Comparison of ENCODE assay signal across 13 mouse cellular contexts in the genomic region with DNA sequence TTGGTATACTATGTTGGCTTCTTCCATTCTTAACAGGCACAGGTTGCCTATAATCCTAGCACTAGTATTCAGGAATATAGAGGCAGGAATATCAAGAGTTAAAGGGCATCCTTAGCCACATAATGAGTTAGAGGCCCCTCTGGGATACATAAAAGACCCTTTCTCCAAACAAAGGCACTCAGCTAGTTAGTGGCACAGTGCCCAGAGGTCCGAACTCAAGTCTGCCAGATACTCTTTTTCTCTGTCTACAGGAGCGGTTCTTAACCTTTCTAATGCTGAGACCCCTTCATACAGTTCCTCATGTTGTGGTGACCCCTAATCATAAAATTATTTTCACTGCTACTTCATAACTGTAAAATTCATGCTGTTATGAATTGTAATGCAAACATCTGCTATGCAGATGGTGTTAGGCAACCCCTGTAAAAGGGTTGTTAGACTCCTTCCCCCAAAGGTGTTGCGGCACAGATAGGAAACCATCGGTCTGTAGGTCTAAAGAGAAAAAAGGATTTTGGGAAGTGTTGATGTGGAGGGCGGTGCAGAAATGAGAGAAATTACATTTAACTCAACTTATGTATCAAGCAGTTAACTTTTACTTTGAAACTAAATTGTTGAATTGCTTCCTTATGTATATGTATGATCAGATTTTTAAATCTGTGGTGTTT. TPM values are rescaled to one million over a fixed set of nuclear protein-coding genes. Genes with fewer than 3 reads are reported as not detected.
DNase-seq lines count a peak whose midpoint lies in the region; ATAC-seq and TF ChIP-seq lines count a peak whose summit lies in the region.
"Had no signal": no experiment of that assay in that cellular context is flagged by ENCODE, and none has a peak within 500 bp of the region (broad histone marks: within the 10 kb centered on the region; RNA-seq: fewer than 3 reads in every experiment).

No protein-coding gene starts in this region.

- H3K27me3 ChIP-seq in intestine, embryonic 14.5 days (replicated peaks; ENCODE audit: control insufficient read depth, insufficient read depth, low read length): no peaks in the 10 kb centered on the region
- no peaks in the 10 kb centered on the region for H3K27me3 ChIP-seq in intestine, postnatal 0 days (replicated peaks; ENCODE audit: control insufficient read depth, insufficient read depth, low read length)
- H3K27me3 ChIP-seq in forebrain, postnatal 0 days (ENCODE audit: insufficient read depth, low read length): no peaks in the 10 kb centered on the region
- H3K27me3 ChIP-seq in neural tube, embryonic 13.5 days: no peaks in the 10 kb centered on the region
- no peaks in the 10 kb centered on the region for H3K27me3 ChIP-seq in stomach, postnatal 0 days (ENCODE audit: control insufficient read depth, insufficient read depth, low read length)
- H3K27me3 ChIP-seq: midbrain, embryonic 12.5 days had no signal

- H3K4me1 ChIP-seq in intestine, embryonic 14.5 days (replicated peaks; ENCODE audit: control insufficient read depth, insufficient read depth, low read length): peaks cover 9% of the 10 kb centered on the region
- H3K4me1 ChIP-seq in intestine, postnatal 0 days (replicated peaks; ENCODE audit: control insufficient read depth, insufficient read depth, low read length): no peaks in the 10 kb centered on the region
- H3K4me1 ChIP-seq in forebrain, postnatal 0 days (ENCODE audit: insufficient read depth): no peaks in the 10 kb centered on the region
- H3K4me1 ChIP-seq in neural tube, embryonic 13.5 days (replicated peaks): peaks cover 31% of the 10 kb centered on the region
- no peaks in the 10 kb centered on the region for H3K4me1 ChIP-seq in stomach, postnatal 0 days (replicated peaks; ENCODE audit: control insufficient read depth, insufficient read depth)

- no peak overlapping the region for H3K4me3 ChIP-seq in intestine, embryonic 14.5 days (ENCODE audit: low read depth, low read length)
- no peak overlapping the region for H3K4me3 ChIP-seq in intestine, postnatal 0 days (ENCODE audit: low read depth, low read length)
- H3K4me3 ChIP-seq in forebrain, postnatal 0 days (ENCODE audit: low read depth, low read length): no peak overlapping the region
- 0 out of 2 replicates have a peak overlapping the region, but pooled peaks have one; percentile 12 for H3K4me3 ChIP-seq in neural tube, embryonic 13.5 days
- H3K4me3 ChIP-seq in stomach, postnatal 0 days (ENCODE audit: low read depth, low read length): no peak overlapping the region
- H3K4me3 ChIP-seq: midbrain, embryonic 12.5 days had no signal

- peaks cover 38% of the 10 kb centered on the region for H3K36me3 ChIP-seq in intestine, embryonic 14.5 days (ENCODE audit: control insufficient read depth, insufficient read depth, low read length)
- peaks cover 5% of the 10 kb centered on the region; the same call in 1 of the 2 replicates for H3K36me3 ChIP-seq in intestine, postnatal 0 days (ENCODE audit: control insufficient read depth, insufficient read depth)
- H3K36me3 ChIP-seq in forebrain, postnatal 0 days (ENCODE audit: insufficient read depth): peaks cover 9% of the 10 kb centered on the region
- H3K36me3 ChIP-seq in neural tube, embryonic 13.5 days: peaks cover 21% of the 10 kb centered on the region
- H3K36me3 ChIP-seq in stomach, postnatal 0 days (ENCODE audit: control insufficient read depth, insufficient read depth, low read length): no peaks in the 10 kb centered on the region

- TF ChIP-seq CTCF in intestine, postnatal 0 days (IDR thresholded peaks at IDR 0.05; ENCODE audit: low read depth): no peak
- no peak for TF ChIP-seq CTCF in forebrain, postnatal 0 days (IDR thresholded peaks at IDR 0.05; ENCODE audit: low read depth)
- TF ChIP-seq CTCF in stomach, postnatal 0 days (IDR thresholded peaks at IDR 0.05; ENCODE audit: low read depth): no peak

- peak overlapping the region; percentile 4; the same call in 1 of the 2 replicates for H3K4me2 ChIP-seq in intestine, embryonic 14.5 days (ENCODE audit: low read length)
- H3K4me2 ChIP-seq in intestine, postnatal 0 days (replicated peaks; ENCODE audit: low read depth): no peak overlapping the region
- no peak overlapping the region; the same call in 1 of the 2 replicates for H3K4me2 ChIP-seq in forebrain, postnatal 0 days (ENCODE audit: low read depth)
- peak overlapping the region; percentile 43 for H3K4me2 ChIP-seq in neural tube, embryonic 13.5 days
- no peak overlapping the region for H3K4me2 ChIP-seq in stomach, postnatal 0 days (replicated peaks; ENCODE audit: low read depth)
- H3K4me2 ChIP-seq: midbrain, embryonic 12.5 days had no signal

- no peak overlapping the region for H3K9ac ChIP-seq in intestine, embryonic 14.5 days (ENCODE audit: low read length)
- H3K9ac ChIP-seq in intestine, postnatal 0 days (ENCODE audit: low read depth, low read length): no peak overlapping the region
- no peak overlapping the region; the same call in 1 of the 2 replicates for H3K9ac ChIP-seq in forebrain, postnatal 0 days
- H3K9ac ChIP-seq in neural tube, embryonic 13.5 days: no peak overlapping the region
- H3K9ac ChIP-seq in stomach, postnatal 0 days (ENCODE audit: low read length): no peak overlapping the region
- H3K9ac ChIP-seq: midbrain, embryonic 12.5 days had no signal

- TF ChIP-seq EP300 in stomach, postnatal 0 days (optimal IDR thresholded peaks at IDR 0.05): no peak

- no peak for ATAC-seq in intestine, embryonic 14.5 days (replicated peaks; ENCODE audit: low FRiP score, low TSS enrichment, low read depth)
- ATAC-seq in intestine, postnatal 0 days: no peak
- ATAC-seq in forebrain, postnatal 0 days: 0 out of 2 replicates have a peak, but pooled peaks have one; percentile 23
- ATAC-seq in neural tube, embryonic 13.5 days (ENCODE audit: low read depth): peak; percentile 76; the same call in 1 of the 2 replicates
- ATAC-seq in stomach, postnatal 0 days (ENCODE audit: low FRiP score, low TSS enrichment): no peak

- 71% methylated on average over 5 of the region's 5 CpGs for WGBS in intestine, embryonic 14.5 days
- WGBS in intestine, postnatal 0 days: 72% methylated on average over 5 of the region's 5 CpGs
- WGBS in forebrain, postnatal 0 days: 20% methylated on average over 5 of the region's 5 CpGs
- 31% methylated on average over 5 of the region's 5 CpGs for WGBS in neural tube, embryonic 13.5 days
- 60% methylated on average over 5 of the region's 5 CpGs for WGBS in stomach, postnatal 0 days

- H3K9me3 ChIP-seq in intestine, embryonic 14.5 days (ENCODE audit: control insufficient read depth, low read length): no peaks in the 10 kb centered on the region
- no peaks in the 10 kb centered on the region for H3K9me3 ChIP-seq in intestine, postnatal 0 days (ENCODE audit: control insufficient read depth)
- H3K9me3 ChIP-seq in forebrain, postnatal 0 days (ENCODE audit: low read length): no peaks in the 10 kb centered on the region
- no peaks in the 10 kb centered on the region for H3K9me3 ChIP-seq in neural tube, embryonic 13.5 days
- no peaks in the 10 kb centered on the region for H3K9me3 ChIP-seq in stomach, postnatal 0 days (ENCODE audit: control insufficient read depth, low read length)
- H3K9me3 ChIP-seq: midbrain, embryonic 12.5 days had no signal

- no peak for DNase-seq in intestine, embryonic 14.5 days (ENCODE audit: low spot score)
- DNase-seq in right cerebral cortex, postnatal 10 days (ENCODE audit: low spot score in 2 of 2): peak; percentile 61 to 69
- DNase-seq in right cerebral cortex, adult 2 months (ENCODE audit: low spot score in 2 of 2): no peak
- peak; percentile 40 for DNase-seq in forebrain, postnatal 0 days
- DNase-seq in urinary bladder, adult 18-20 months (ENCODE audit: low spot score in 2 of 2): no peak
- no peak for DNase-seq in stomach, postnatal 0 days (ENCODE audit: low spot score)
- DNase-seq: cerebellum, adult 9-10 months; gastrocnemius, postnatal 14 days had no signal

- H3K27ac ChIP-seq in intestine, embryonic 14.5 days (ENCODE audit: low read depth): no peak overlapping the region
- no peak overlapping the region for H3K27ac ChIP-seq in intestine, postnatal 0 days (ENCODE audit: low read depth, low read length)
- H3K27ac ChIP-seq in forebrain, postnatal 0 days (ENCODE audit: low read depth, low read length): no peak overlapping the region
- peak overlapping the region; percentile 61 for H3K27ac ChIP-seq in neural tube, embryonic 13.5 days (replicated peaks)
- no peak overlapping the region for H3K27ac ChIP-seq in stomach, postnatal 0 days (replicated peaks)
- H3K27ac ChIP-seq: kidney, postnatal 0 days; midbrain, embryonic 12.5 days had no signal

RNA-seq across cellular contexts. Expression of a gene that starts 8.2 kb away (rescaled TPM):
- polyA plus RNA-seq in intestine, embryonic 14.5 days (2014; fragmentation: Nextera tagmentation; extraction: Ambion mirVana): 579 and 583 TPM in 2 replicates
- polyA plus RNA-seq in intestine, postnatal 0 days (2015; fragmentation: Nextera tagmentation; extraction: Ambion mirVana): 640 and 727 TPM in 2 replicates
- total RNA-seq in forebrain, postnatal 0 days (2014; rRNA removed): 176 and 182 TPM in 2 replicates
- 521 and 540 TPM in 2 replicates for polyA plus RNA-seq in forebrain, postnatal 0 days (2015; fragmentation: Nextera tagmentation; extraction: Ambion mirVana)
- 647 and 651 TPM in 2 replicates for polyA plus RNA-seq in neural tube, embryonic 13.5 days (2015; fragmentation: Nextera tagmentation; extraction: Ambion mirVana)
- polyA plus RNA-seq in stomach, postnatal 0 days (2015; fragmentation: Nextera tagmentation; extraction: Ambion mirVana): 411 and 419 TPM in 2 replicates

RNA-seq across cellular contexts. Expression of a gene that starts 23.6 kb away (rescaled TPM):
- polyA plus RNA-seq in intestine, embryonic 14.5 days (2014; fragmentation: Nextera tagmentation; extraction: Ambion mirVana): 11.3 and 11.7 TPM in 2 replicates
- polyA plus RNA-seq in intestine, postnatal 0 days (2015; fragmentation: Nextera tagmentation; extraction: Ambion mirVana): 6.9 and 7.6 TPM in 2 replicates
- total RNA-seq in forebrain, postnatal 0 days (2014; rRNA removed): 15.7 and 21.1 TPM in 2 replicates
- polyA plus RNA-seq in forebrain, postnatal 0 days (2015; fragmentation: Nextera tagmentation; extraction: Ambion mirVana): 10.7 and 10.9 TPM in 2 replicates
- 11.5 and 12.2 TPM in 2 replicates for polyA plus RNA-seq in neural tube, embryonic 13.5 days (2015; fragmentation: Nextera tagmentation; extraction: Ambion mirVana)
- 9.3 and 9.8 TPM in 2 replicates for polyA plus RNA-seq in stomach, postnatal 0 days (2015; fragmentation: Nextera tagmentation; extraction: Ambion mirVana)

RNA-seq across cellular contexts. Expression of a gene that starts 47.0 kb away (rescaled TPM):
- 0.12 and 0.31 TPM in 2 replicates for polyA plus RNA-seq in intestine, embryonic 14.5 days (2014; fragmentation: Nextera tagmentation; extraction: Ambion mirVana)
- polyA plus RNA-seq in intestine, postnatal 0 days (2015; fragmentation: Nextera tagmentation; extraction: Ambion mirVana): 0.05 and 0.08 TPM in 2 replicates
- 0.38 and 0.67 TPM in 2 replicates for total RNA-seq in forebrain, postnatal 0 days (2014; rRNA removed)
- polyA plus RNA-seq in forebrain, postnatal 0 days (2015; fragmentation: Nextera tagmentation; extraction: Ambion mirVana): 0.06 and 0.19 TPM in 2 replicates
- polyA plus RNA-seq in neural tube, embryonic 13.5 days (2015; fragmentation: Nextera tagmentation; extraction: Ambion mirVana): 0.01 TPM in 1 of 2 replicates, not detected in the other
- polyA plus RNA-seq in stomach, postnatal 0 days (2015; fragmentation: Nextera tagmentation; extraction: Ambion mirVana): 0.01 and 0.02 TPM in 2 replicates
- total RNA-seq: gastrocnemius, postnatal 14 days had no signal
- polyA plus RNA-seq: midbrain, embryonic 12.5 days; stomach, embryonic 14.5 days had no signal

Comparison
In these comparisons a context has a peak if more than half of its experiments do, and no peak if none do; other contexts are left out.
1. DNase-seq: peak in right cerebral cortex, postnatal 10 days (2 of 2) and forebrain, postnatal 0 days (single experiment); none in intestine, embryonic 14.5 days (single experiment), right cerebral cortex, adult 2 months (0 of 2), urinary bladder, adult 18-20 months (0 of 2) and stomach, postnatal 0 days (single experiment).
2. H3K4me2 ChIP-seq: peak in intestine, embryonic 14.5 days (single experiment) and neural tube, embryonic 13.5 days (single experiment); none in intestine, postnatal 0 days (single experiment), forebrain, postnatal 0 days (single experiment) and stomach, postnatal 0 days (single experiment).
3. ATAC-seq: peak in forebrain, postnatal 0 days (single experiment) and neural tube, embryonic 13.5 days (single experiment); none in intestine, embryonic 14.5 days (single experiment), intestine, postnatal 0 days (single experiment) and stomach, postnatal 0 days (single experiment).